Mouse (Mus musculus): ENCODE measurements around the gene Ntrk2. TPM values are rescaled to one million over a fixed set of nuclear protein-coding genes. Genes with fewer than 3 reads are reported as not detected.
"Not testable (repeated sequence)": the region's sequence is repeated elsewhere in the genome, so short reads cannot be mapped to it uniquely, and the experiment has no call there.

Gene Ntrk2
- polyA plus RNA-seq, 1 experiment from 2014 or later: 63.7 TPM

DNA sequence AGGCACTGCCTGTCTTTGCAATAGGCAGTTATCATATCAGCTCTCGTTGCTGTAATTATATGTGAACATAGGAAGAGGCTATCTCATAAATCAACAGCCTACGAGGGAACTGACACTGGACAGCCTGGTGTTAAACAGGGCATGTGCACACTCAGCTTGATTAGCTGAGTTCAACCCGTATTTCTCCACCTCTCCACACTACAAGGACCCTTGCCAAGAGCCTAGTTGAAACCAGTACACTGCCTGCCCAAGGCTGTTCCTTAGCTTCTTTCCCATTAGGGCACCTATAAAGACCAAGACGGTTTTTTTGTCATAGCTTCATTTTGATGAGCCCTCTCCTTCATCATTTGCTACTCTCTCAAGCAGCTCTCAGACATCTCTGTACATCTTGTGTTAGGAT lies 270.1 kb downstream of the Ntrk2 start:
- no peak overlapping the region for H3K4me3 ChIP-seq
- H3K4me2 ChIP-seq (replicated peaks): no peak overlapping the region
- ATAC-seq (ENCODE audit: low FRiP score, low read depth): no peak
- peaks cover 26% of the 10 kb centered on the region for H3K4me1 ChIP-seq
- no peak overlapping the region for H3K27ac ChIP-seq (replicated peaks)
- WGBS: 83% methylated on average over 4 of the region's 4 CpGs
- H3K27me3 ChIP-seq: peaks cover 22% of the 10 kb centered on the region
- no peak overlapping the region for H3K9ac ChIP-seq (replicated peaks)
- no peaks in the 10 kb centered on the region for H3K9me3 ChIP-seq
- no peaks in the 10 kb centered on the region for H3K36me3 ChIP-seq

DNA sequence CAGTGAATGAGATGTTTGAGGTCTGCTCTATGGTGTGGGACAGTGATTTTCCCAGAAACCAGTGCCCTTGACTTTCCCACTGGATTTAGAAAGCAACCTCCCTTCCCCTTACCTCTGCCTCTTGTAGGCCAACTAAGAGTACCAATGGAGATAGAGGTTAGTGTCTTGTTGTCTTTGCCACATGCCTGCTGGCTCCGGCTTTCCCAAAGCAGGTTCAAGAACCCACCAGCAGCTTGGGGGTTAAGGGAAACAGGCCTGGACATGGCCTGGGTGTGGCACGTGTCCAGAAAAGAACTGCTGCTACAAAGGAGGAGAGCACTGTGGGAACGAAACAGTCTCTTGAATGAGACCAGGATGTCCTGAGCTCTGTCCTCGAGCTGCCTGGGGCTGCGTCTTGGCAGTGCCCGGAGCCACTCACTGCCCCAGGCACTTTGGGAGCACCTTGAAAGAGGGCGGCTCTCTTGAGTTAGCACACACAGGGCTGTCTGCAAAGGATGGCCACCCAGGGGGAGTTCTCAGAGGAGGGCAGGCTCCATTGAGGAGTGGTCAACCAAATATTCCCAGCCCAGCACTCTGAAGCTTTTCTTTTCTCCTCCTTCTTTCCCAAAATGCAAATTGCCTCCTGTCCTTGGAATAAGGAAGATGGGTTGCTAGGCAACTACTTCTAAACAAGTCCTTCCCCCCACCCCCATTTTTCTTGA lies 273.5 kb downstream of the Ntrk2 start:
- H3K9ac ChIP-seq (replicated peaks): no peak overlapping the region
- peak; percentile 90 for ATAC-seq (ENCODE audit: low FRiP score, low read depth)
- WGBS: 20% methylated on average over 7 of the region's 7 CpGs

DNA sequence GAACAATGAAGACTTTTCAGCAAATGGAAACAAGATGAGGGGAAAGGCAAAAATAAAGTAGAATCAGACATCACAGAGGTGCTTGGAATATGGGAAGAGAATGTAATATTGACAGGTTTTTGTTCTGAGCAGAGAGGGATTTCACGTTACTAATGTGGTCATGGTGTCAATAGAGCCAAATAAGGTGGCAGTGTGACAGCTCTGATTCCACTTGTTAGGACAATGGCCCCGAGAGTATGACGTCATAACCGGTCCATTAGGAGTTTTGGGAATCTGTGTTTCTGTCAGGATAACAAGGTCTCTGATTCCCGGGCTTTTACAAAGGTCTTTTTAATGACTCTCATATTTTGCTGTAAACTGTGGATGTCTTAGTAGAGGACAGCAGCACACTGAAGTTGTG lies 274.1 kb downstream of the Ntrk2 start:
- Histone ChIP-seq H3K36me3 (no peaks in the 10 kb centered on the region), H3K9me3 (no peaks in the 10 kb centered on the region), H3K4me3 (no peak overlapping the region), H3K27me3 (peaks cover 6% of the 10 kb centered on the region; the same call in 1 of the 2 replicates), H3K4me2 (replicated peaks) (no peak overlapping the region), H3K4me1 (peaks cover 13% of the 10 kb centered on the region), H3K9ac (replicated peaks) (no peak overlapping the region), H3K27ac (replicated peaks) (peak overlapping the region; percentile 54)
- peak; percentile 59; the same call in 1 of the 2 replicates for ATAC-seq (ENCODE audit: low FRiP score, low read depth)
- 32% methylated on average over 5 of the region's 5 CpGs for WGBS

More for the DNA sequence above, 273.5 kb downstream of the Ntrk2 start:
- Histone ChIP-seq H3K4me1 (peaks cover 13% of the 10 kb centered on the region), H3K4me2 (replicated peaks) (no peak overlapping the region), H3K36me3 (no peaks in the 10 kb centered on the region), H3K27ac (replicated peaks) (peak overlapping the region; percentile 54), H3K27me3 (peaks cover 6% of the 10 kb centered on the region; the same call in 1 of the 2 replicates), H3K9me3 (no peaks in the 10 kb centered on the region), H3K4me3 (no peak overlapping the region)

DNA sequence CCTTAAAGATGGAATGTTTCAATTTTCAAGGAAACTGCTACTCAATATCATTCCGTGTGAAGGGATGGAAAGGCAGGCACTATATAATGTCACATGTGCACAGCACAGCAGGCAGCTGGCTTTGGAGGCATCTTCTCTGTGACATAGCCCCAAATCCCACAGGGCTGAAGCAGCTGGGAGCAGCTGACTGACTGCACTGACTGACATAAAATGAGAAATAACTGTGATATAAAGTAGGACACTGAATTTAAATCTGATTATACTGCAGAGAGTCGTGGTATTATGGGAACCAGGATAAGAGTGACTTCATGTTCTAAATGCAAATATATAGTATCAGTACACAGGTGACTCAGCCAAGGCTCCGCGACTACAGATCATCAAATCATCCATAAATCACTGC lies 282.6 kb downstream of the Ntrk2 start:
- Histone ChIP-seq H3K4me3 (no peak overlapping the region), H3K9me3 (no peaks in the 10 kb centered on the region), H3K9ac (replicated peaks) (no peak overlapping the region), H3K36me3 (no peaks in the 10 kb centered on the region), H3K4me1 (peaks cover 40% of the 10 kb centered on the region), H3K4me2 (replicated peaks) (no peak overlapping the region), H3K27ac (replicated peaks) (no peak overlapping the region), H3K27me3 (no peaks in the 10 kb centered on the region; the same call in 1 of the 2 replicates)
- WGBS: 88% methylated on average over 4 of the region's 4 CpGs
- no peak for ATAC-seq (ENCODE audit: low FRiP score, low read depth)

DNA sequence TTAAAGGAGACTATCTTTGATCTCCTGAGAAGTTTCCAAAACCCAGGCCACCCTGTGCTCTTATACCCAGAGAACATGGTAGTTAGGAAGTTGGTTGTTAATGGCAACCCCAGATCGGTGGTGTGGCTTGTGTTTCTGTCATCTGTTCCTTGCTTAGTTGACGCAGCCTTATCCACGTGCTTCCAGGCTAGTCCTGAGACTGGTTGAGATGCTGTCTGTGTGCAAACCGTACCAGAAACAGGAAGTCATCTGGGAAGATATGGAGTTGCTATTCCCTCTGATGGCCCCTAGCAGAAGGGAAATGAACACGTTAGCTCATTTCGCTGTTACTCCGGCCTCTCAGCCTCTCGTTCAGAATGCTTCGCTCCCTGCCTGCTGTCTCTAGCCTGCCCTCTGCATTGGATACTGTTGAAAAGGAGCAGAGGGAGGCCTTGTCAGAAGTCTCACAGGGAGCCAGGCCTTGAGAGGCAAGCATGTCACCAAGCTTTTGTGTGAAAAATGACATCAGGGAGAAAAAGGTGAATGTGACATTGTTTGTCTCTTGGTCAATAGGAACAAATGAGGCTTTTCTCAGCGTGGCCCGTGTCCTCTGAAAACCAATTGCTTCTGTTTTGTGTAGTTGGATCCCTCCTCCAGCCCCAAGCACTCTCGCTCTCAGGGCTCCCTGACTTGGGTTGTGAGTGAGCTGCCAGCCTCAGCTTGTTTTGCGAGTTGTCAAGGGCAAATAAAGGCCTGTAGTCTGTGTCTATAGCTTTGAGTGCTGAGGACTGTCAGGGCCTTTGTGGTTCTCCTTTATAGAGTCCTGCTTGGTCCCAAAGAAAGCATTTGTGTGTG lies 285.0 kb downstream of the Ntrk2 start:
- 17% methylated on average over 13 of the region's 13 CpGs for WGBS
- peaks cover 49% of the 10 kb centered on the region for H3K4me1 ChIP-seq
- H3K36me3 ChIP-seq: no peaks in the 10 kb centered on the region

DNA sequence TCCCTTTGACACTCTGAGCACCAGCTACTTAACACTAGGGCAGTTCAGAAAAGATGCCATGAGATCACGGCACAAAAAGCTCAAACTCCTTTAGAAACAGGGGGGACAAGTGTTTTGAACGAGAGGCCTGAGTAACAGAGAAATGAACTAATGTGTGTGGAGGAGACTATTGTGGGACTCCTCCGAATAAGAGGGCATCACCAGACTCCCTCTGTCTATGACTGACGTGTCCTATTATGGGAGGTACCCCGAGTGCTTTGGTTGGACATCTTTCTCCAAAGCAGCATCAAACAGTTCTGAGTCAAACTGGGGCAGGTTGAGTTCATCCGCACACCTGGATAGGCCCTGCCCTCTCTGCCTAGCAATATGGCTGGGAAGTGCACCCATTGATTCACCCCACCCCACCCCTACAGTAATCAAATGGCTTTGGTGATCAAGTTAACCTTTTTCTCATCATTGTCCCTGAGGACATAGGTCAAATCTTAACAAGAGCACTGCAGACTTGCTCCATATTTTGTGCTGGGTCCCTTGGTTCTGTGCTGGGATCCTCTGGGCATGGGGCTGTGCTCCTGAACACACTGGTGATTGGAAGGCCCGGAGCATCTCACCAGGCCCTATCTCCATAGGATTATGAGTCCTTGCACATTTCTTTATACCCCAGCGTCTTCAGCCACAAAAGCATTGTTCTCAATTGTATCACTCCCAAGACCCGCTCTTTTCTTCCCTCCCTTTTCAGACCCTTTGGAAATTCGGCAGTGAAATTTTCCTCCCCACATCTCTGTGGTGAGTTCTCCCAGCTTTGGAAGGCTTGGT lies 285.9 kb downstream of the Ntrk2 start:
- Histone ChIP-seq H3K27me3 (no peaks in the 10 kb centered on the region), H3K36me3 (no peaks in the 10 kb centered on the region), H3K9ac (replicated peaks) (no peak overlapping the region), H3K27ac (replicated peaks) (peak overlapping the region; percentile 97), H3K4me1 (peaks cover 49% of the 10 kb centered on the region), H3K4me3 (no peak overlapping the region), H3K4me2 (replicated peaks) (peak overlapping the region; percentile 28), H3K9me3 (no peaks in the 10 kb centered on the region)
- peak; percentile 65 for ATAC-seq (ENCODE audit: low FRiP score, low read depth)
- 19% methylated on average over 10 of the region's 10 CpGs for WGBS

More for the DNA sequence above, 285.0 kb downstream of the Ntrk2 start:
- Histone ChIP-seq H3K9me3 (no peaks in the 10 kb centered on the region), H3K4me3 (no peak overlapping the region), H3K27me3 (no peaks in the 10 kb centered on the region), H3K9ac (replicated peaks) (no peak overlapping the region), H3K4me2 (replicated peaks) (no peak overlapping the region), H3K27ac (replicated peaks) (peak overlapping the region; percentile 97)
- ATAC-seq (ENCODE audit: low FRiP score, low read depth): peak; percentile 67

DNA sequence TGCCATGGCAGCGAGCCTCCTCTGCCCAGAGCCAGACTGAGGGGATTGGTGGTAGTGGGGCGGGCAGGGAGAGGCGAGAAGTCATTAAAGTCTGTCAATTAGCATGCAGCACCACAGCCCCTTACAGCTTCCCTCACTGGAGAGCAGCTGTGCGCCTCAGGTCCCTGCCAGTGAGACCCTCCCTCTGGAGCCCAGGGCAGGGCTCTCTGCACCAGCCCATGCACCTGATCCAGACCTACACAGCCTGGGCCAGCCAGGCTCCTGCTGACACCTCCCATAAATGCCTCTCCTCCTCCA lies 286.4 kb downstream of the Ntrk2 start:
- Histone ChIP-seq H3K27ac (replicated peaks) (peak overlapping the region; percentile 97), H3K4me2 (replicated peaks) (peak overlapping the region; percentile 28), H3K4me3 (no peak overlapping the region), H3K9ac (replicated peaks) (0 out of 2 replicates have a peak overlapping the region, but pooled peaks have one; percentile 25), H3K27me3 (no peaks in the 10 kb centered on the region), H3K4me1 (peaks cover 47% of the 10 kb centered on the region), H3K36me3 (no peaks in the 10 kb centered on the region), H3K9me3 (no peaks in the 10 kb centered on the region)
- WGBS: 2% methylated on average over 4 of the region's 4 CpGs
- peak; percentile 95 for ATAC-seq (ENCODE audit: low FRiP score, low read depth)

DNA sequence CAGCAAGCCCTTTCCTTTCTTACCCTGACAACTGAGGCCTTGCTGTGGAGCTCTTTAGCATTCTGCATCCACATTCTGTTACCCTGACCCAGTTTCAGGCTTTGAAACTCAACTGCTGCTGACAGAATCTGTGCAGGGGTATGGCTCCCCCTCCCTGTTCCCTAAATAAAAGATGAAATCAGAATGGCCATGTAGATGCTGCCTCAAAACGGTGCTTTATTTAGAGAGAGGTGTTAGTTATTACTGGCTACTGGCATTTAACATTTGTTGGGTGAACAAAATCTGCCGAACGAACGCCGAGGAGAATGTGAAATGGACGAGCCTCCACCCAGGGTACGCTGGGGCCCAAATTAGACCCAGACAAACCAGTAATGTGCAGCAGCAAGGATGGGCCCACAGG lies 288.4 kb downstream of the Ntrk2 start:
- no peak for ATAC-seq (ENCODE audit: low FRiP score, low read depth)
- no peak overlapping the region for H3K4me3 ChIP-seq
- peaks cover 41% of the 10 kb centered on the region for H3K4me1 ChIP-seq
- H3K27ac ChIP-seq (replicated peaks): peak overlapping the region; percentile 97; the same call in 1 of the 2 replicates
- H3K9ac ChIP-seq (replicated peaks): no peak overlapping the region
- H3K4me2 ChIP-seq (replicated peaks): no peak overlapping the region
- 88% methylated on average over 7 of the region's 7 CpGs for WGBS
- no peaks in the 10 kb centered on the region for H3K36me3 ChIP-seq
- no peaks in the 10 kb centered on the region for H3K27me3 ChIP-seq
- H3K9me3 ChIP-seq: no peaks in the 10 kb centered on the region

DNA sequence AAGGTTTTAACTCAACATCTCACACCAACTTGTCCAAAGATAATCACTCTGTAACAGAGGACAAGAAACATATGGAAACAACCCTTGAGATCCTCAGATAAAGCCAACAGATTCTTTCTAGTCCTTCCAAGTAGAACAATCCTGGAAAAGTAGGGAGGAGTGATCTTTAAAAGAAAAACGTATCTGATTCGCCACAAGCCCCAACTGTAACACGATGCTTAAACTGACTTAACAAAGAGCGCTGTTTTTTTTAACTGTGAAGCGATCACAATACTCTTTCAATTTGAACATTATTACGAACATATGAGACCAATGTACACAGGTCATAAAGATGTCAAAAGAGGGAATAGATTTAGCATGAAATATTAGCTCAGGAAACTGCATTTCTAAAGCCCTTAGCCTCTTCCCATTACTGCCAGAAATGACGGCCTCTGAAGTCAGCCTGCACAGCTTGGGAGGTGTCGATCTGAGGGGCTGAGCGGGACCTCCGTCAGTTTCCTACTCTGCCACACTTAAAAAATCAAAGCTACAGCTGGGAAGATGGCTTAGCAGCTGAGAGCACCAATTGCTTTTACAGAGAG lies 289.5 kb downstream of the Ntrk2 start:
- WGBS: 55% methylated on average over 10 of the region's 10 CpGs
- H3K9ac ChIP-seq (replicated peaks): no peak overlapping the region
- H3K4me1 ChIP-seq: peaks cover 35% of the 10 kb centered on the region

DNA sequence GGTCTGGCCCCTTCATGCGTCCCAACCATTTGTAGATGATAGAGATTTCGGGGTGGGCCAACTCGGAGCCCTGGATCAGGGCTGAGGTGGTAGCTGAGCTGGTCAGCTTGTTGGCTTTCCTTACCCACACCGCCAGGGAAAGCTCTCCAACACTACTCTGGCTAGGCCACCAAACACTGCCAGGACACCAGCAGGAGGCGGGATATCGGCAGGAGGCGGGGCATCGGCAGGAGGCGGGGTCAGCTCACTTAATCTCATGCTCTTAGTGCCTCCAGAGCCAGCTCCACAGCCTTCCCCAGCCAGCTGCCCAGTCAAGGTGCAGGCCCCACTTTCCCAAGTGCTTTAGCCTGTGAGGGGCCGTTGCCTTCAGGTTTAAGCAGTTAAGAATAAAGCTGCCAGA lies 293.7 kb downstream of the Ntrk2 start:
- H3K9me3 ChIP-seq: no peaks in the 10 kb centered on the region
- ATAC-seq (ENCODE audit: low FRiP score, low read depth): no peak
- H3K4me1 ChIP-seq: no peaks in the 10 kb centered on the region
- H3K27ac ChIP-seq (replicated peaks): no peak overlapping the region
- no peak overlapping the region for H3K9ac ChIP-seq (replicated peaks)
- H3K4me3 ChIP-seq: no peak overlapping the region
- H3K4me2 ChIP-seq (replicated peaks): no peak overlapping the region
- WGBS: 43% methylated on average over 10 of the region's 10 CpGs
- H3K36me3 ChIP-seq: no peaks in the 10 kb centered on the region
- H3K27me3 ChIP-seq: no peaks in the 10 kb centered on the region

More for the DNA sequence above, 289.5 kb downstream of the Ntrk2 start:
- Histone ChIP-seq H3K27me3 (no peaks in the 10 kb centered on the region), H3K9me3 (no peaks in the 10 kb centered on the region), H3K36me3 (no peaks in the 10 kb centered on the region), H3K4me3 (no peak overlapping the region), H3K27ac (replicated peaks) (0 out of 2 replicates have a peak overlapping the region, but pooled peaks have one; percentile 39), H3K4me2 (replicated peaks) (no peak overlapping the region)
- ATAC-seq (ENCODE audit: low FRiP score, low read depth): no peak

DNA sequence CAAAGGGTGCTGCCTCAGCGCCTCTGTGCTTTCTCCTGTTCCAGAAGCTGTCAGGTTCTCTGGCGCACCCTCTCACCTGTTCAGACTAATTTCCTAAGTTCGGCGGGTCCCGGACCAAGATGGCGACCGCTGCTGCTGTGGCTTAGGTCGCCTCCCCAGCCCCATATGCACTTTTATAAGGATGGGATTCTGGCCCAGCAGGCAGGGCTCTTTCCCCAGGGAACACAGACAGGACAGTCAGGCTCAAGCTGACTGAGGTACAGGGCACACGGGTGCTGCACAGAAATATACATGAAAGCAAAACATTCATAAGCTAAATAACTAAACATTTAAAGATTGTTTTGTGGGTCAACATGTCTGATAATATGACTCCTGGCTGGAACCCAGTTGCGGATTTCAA lies 301.4 kb downstream of the Ntrk2 start:
- not testable (repeated sequence) for H3K27me3 ChIP-seq; H3K4me2 ChIP-seq (replicated peaks); H3K9ac ChIP-seq (replicated peaks); H3K4me1 ChIP-seq; H3K36me3 ChIP-seq; H3K9me3 ChIP-seq; H3K4me3 ChIP-seq; ATAC-seq (ENCODE audit: low FRiP score, low read depth); H3K27ac ChIP-seq (replicated peaks)
- WGBS: 96% methylated on average over 10 of the region's 10 CpGs
